Mouse (Mus musculus): ENCODE measurements at regions not wholly inside any gene's neighbourhood (a gene's known extent, or its start where the extent isn't known, plus 50 kb on each side); places are given as distances from the start of the nearest gene placed in this dataset.

- TF ChIP-seq NANOG (IDR thresholded peaks at IDR 0.05; ENCODE audit: borderline replicate concordance, low read length) (no peak), CTCF (conservative IDR thresholded peaks at IDR 0.05; ENCODE audit: low read length) (no peak), POU5F1 (IDR thresholded peaks at IDR 0.05; ENCODE audit: borderline replicate concordance, low read length) (no peak)
Measured at GRCm38 (mm10) chr14:61756651-61757050, 149.4 kb downstream of the Kcnrg start.
